Mouse (Mus musculus) spleen, adult 18-20 months (tissue): ENCODE measurements around the gene Olfr186.
"Not testable (repeated sequence)": the region's sequence is repeated elsewhere in the genome, so short reads cannot be mapped to it uniquely, and the experiment has no call there.

ENCODE experiments used
- DNase-seq, 2 experiments: peaks; one replicate each; pipeline ENCODE4 v3.0.0; 2022; ENCODE audit warnings: mixed read lengths in 2 of 2

Olfr186 gene

GRCm38 (mm10) chr16:59030191-59030590, at the start of gene Olfr186:
TSS of gene Olfr186 (minus strand) at chr16:59030291.
- DNase-seq = no peak

GRCm38 (mm10) chr16:59077905-59078304, 47.8 kb upstream of the Olfr186 start, which contains the start of gene Olfr190:
TSS of gene Olfr190 (minus strand) at chr16:59078005.
- no peak for DNase-seq

GRCm38 (mm10) chr16:59073520-59073919, 43.4 kb upstream of the Olfr186 start:
- DNase-seq = no peak

- no peak for DNase-seq
Measured at GRCm38 (mm10) chr16:59071755-59072154, 41.7 kb upstream of the Olfr186 start.

GRCm38 (mm10) chr16:59062411-59062810, 32.3 kb upstream of the Olfr186 start:
- DNase-seq = not testable (repeated sequence)

GRCm38 (mm10) chr16:59049286-59049685, 19.2 kb upstream of the Olfr186 start:
- DNase-seq = not testable (repeated sequence)

- DNase-seq = no peak
Measured at GRCm38 (mm10) chr16:59048860-59049259, 18.8 kb upstream of the Olfr186 start.

GRCm38 (mm10) chr16:59047579-59047978, 17.5 kb upstream of the Olfr186 start:
- DNase-seq = no peak

- DNase-seq = no peak
Measured at GRCm38 (mm10) chr16:59045835-59046234, 15.7 kb upstream of the Olfr186 start.

- DNase-seq = no peak
Measured at GRCm38 (mm10) chr16:59039710-59040109, 9.6 kb upstream of the Olfr186 start, which contains the start of gene Olfr187. TSS of gene Olfr187 (minus strand) at chr16:59039767.

GRCm38 (mm10) chr16:59013357-59014018, 16.6 kb downstream of the Olfr186 start:
- no peak for DNase-seq

- no peak for DNase-seq
Measured at GRCm38 (mm10) chr16:59007146-59007545, 22.9 kb downstream of the Olfr186 start.

- DNase-seq = no peak
Measured at GRCm38 (mm10) chr16:58995057-58995456, 35.0 kb downstream of the Olfr186 start, which contains the start of gene Olfr183. TSS of gene Olfr183 (plus strand) at chr16:58995357.
